Mouse (Mus musculus) spleen, adult 2 months (tissue): ENCODE data around the gene Zfp78.

Source experiments
- CTCF ChIP-seq: fragments of 200-500 bp; IDR thresholded peaks from 2 replicates; pipeline ENCODE4 v1.5.1; 2011; ENCODE audit warnings: mild to moderate bottlenecking, inconsistent platforms; ENCODE audit not compliant: insufficient read depth, insufficient read length, insufficient replicate concordance; ENCODE audit errors: extremely low read depth
- POLR2A ChIP-seq: fragments of 200-500 bp; IDR thresholded peaks from 2 replicates; pipeline ENCODE4 v1.6.1; 2011; ENCODE audit warnings: low read depth, low read length, inconsistent platforms

- TF ChIP-seq CTCF (no peak), POLR2A (no peak)
Observed at GRCm38 (mm10) chr7:6330458-6331232, 32.4 kb upstream of the Zfp78 start.
